8 mouse cellular contexts compared by ENCODE assay signal in genomic region chr5:106695681-106696395, GRCm38 (mm10). TPM values are rescaled to one million over a fixed set of nuclear protein-coding genes. Genes with fewer than 3 reads are reported as not detected.
DNase-seq lines count a peak whose midpoint lies in the region; ATAC-seq and TF ChIP-seq lines count a peak whose summit lies in the region.

No protein-coding gene starts in this region.

- WGBS in hindbrain, postnatal 0 days = under 1% methylated on average over 51 of the region's 63 CpGs
- 1% methylated on average over 38 of the region's 63 CpGs for WGBS in limb, embryonic 15.5 days
- under 1% methylated on average over 55 of the region's 63 CpGs for WGBS in midbrain, embryonic 15.5 days
- WGBS in stomach, embryonic 15.5 days = 1% methylated on average over 63 of the region's 63 CpGs

- H3K27ac ChIP-seq in hindbrain, postnatal 0 days = peak overlapping the region; percentile 100
- H3K27ac ChIP-seq in limb, embryonic 15.5 days = peak overlapping the region; percentile 99
- peak overlapping the region; percentile 97 for H3K27ac ChIP-seq in midbrain, embryonic 15.5 days
- H3K27ac ChIP-seq in stomach, embryonic 15.5 days = peak overlapping the region; percentile 99

- H3K27me3 ChIP-seq in hindbrain, postnatal 0 days (ENCODE audit: insufficient read depth, low read length) = no peaks in the 10 kb centered on the region
- no peaks in the 10 kb centered on the region for H3K27me3 ChIP-seq in limb, embryonic 15.5 days
- H3K27me3 ChIP-seq in midbrain, embryonic 15.5 days (replicated peaks) = no peaks in the 10 kb centered on the region
- no peaks in the 10 kb centered on the region for H3K27me3 ChIP-seq in stomach, embryonic 15.5 days (replicated peaks)

- H3K9ac ChIP-seq in hindbrain, postnatal 0 days (replicated peaks; ENCODE audit: low read length) = peak overlapping the region; percentile 98
- peak overlapping the region; percentile 98 for H3K9ac ChIP-seq in limb, embryonic 15.5 days
- peak overlapping the region; percentile 91 for H3K9ac ChIP-seq in midbrain, embryonic 15.5 days
- peak overlapping the region; percentile 93 for H3K9ac ChIP-seq in stomach, embryonic 15.5 days

- H3K36me3 ChIP-seq in hindbrain, postnatal 0 days (ENCODE audit: insufficient read depth, low read length) = no peaks in the 10 kb centered on the region
- H3K36me3 ChIP-seq in limb, embryonic 15.5 days = 0 out of 2 replicates have a peak, but pooled peaks cover 9% of the 10 kb centered on the region
- no peaks in the 10 kb centered on the region for H3K36me3 ChIP-seq in midbrain, embryonic 15.5 days (replicated peaks)
- no peaks in the 10 kb centered on the region for H3K36me3 ChIP-seq in stomach, embryonic 15.5 days

- H3K4me3 ChIP-seq in hindbrain, postnatal 0 days (ENCODE audit: low read length) = peak overlapping the region; percentile 95
- peak overlapping the region; percentile 86 for H3K4me3 ChIP-seq in limb, embryonic 15.5 days
- peak overlapping the region; percentile 61 for H3K4me3 ChIP-seq in midbrain, embryonic 15.5 days
- H3K4me3 ChIP-seq in stomach, embryonic 15.5 days (replicated peaks) = peak overlapping the region; percentile 89

- peaks cover 16% of the 10 kb centered on the region for H3K4me1 ChIP-seq in hindbrain, postnatal 0 days (ENCODE audit: insufficient read depth, low read length)
- peaks cover 9% of the 10 kb centered on the region for H3K4me1 ChIP-seq in limb, embryonic 15.5 days
- peaks cover 45% of the 10 kb centered on the region for H3K4me1 ChIP-seq in midbrain, embryonic 15.5 days
- H3K4me1 ChIP-seq in stomach, embryonic 15.5 days = peaks cover 12% of the 10 kb centered on the region

- TF ChIP-seq CTCF in hindbrain, postnatal 0 days (IDR thresholded peaks at IDR 0.05; ENCODE audit: low read depth) = no peak

- no peaks in the 10 kb centered on the region for H3K9me3 ChIP-seq in hindbrain, postnatal 0 days (ENCODE audit: low read length)
- H3K9me3 ChIP-seq in limb, embryonic 15.5 days = no peaks in the 10 kb centered on the region
- H3K9me3 ChIP-seq in midbrain, embryonic 15.5 days = no peaks in the 10 kb centered on the region
- no peaks in the 10 kb centered on the region for H3K9me3 ChIP-seq in stomach, embryonic 15.5 days

- ATAC-seq in hindbrain, postnatal 0 days = peak; percentile 90
- peak; percentile 84 for ATAC-seq in limb, embryonic 15.5 days (ENCODE audit: insufficient number of reproducible peaks, low FRiP score, low TSS enrichment, low read depth)
- peak; percentile 93 for ATAC-seq in midbrain, embryonic 15.5 days (replicated peaks)
- ATAC-seq in stomach, embryonic 15.5 days (ENCODE audit: insufficient read depth, low FRiP score, low read depth) = peak; percentile 70

- H3K4me2 ChIP-seq in hindbrain, postnatal 0 days (ENCODE audit: low read depth, low read length) = peak overlapping the region; percentile 93
- H3K4me2 ChIP-seq in limb, embryonic 15.5 days = peak overlapping the region; percentile 53
- H3K4me2 ChIP-seq in midbrain, embryonic 15.5 days = peak overlapping the region; percentile 69
- H3K4me2 ChIP-seq in stomach, embryonic 15.5 days = peak overlapping the region; percentile 73

- DNase-seq in cerebellum, adult 11-12 months = peak; percentile 68
- DNase-seq in cerebellum, adult 18-20 months = no peak
- peak; percentile 48 for DNase-seq in c-Kit-positive CD71-negative TER-119-negative erythroid progenitor cells, embryonic 14.5 days (ENCODE audit: low read depth)
- DNase-seq in gastrocnemius, adult 18-20 months (ENCODE audit: low spot score) = peak; percentile 58
- peak; percentile 89 for DNase-seq in hindbrain, postnatal 0 days (ENCODE audit: low spot score)

RNA-seq across cellular contexts. Expression of gene Zfp644, which starts 1.2 kb away (rescaled TPM):
- 10 to 100 TPM; 47.2 to 48.8 TPM for total RNA-seq in gastrocnemius, adult 18-20 months (2021)
- 67.7 and 74.4 TPM in 2 replicates for total RNA-seq in hindbrain, postnatal 0 days (2014; rRNA removed)
- 65.9 and 66.8 TPM in 2 replicates for polyA plus RNA-seq in hindbrain, postnatal 0 days (2015; fragmentation: Nextera tagmentation; extraction: Ambion mirVana)
- 50.9 and 61.4 TPM in 2 replicates for polyA plus RNA-seq in limb, embryonic 15.5 days (2015; fragmentation: Nextera tagmentation; extraction: Ambion mirVana)
- 68.1 and 69.6 TPM in 2 replicates for polyA plus RNA-seq in midbrain, embryonic 15.5 days (2015; fragmentation: Nextera tagmentation; extraction: Ambion mirVana)
- 51.9 and 54.2 TPM in 2 replicates for polyA plus RNA-seq in stomach, embryonic 15.5 days (2015; fragmentation: Nextera tagmentation; extraction: Ambion mirVana)

Comparison
In these comparisons a context has a peak if more than half of its experiments do, and no peak if none do; other contexts are left out.
1. DNase-seq: peak in cerebellum, adult 11-12 months (single experiment), c-Kit-positive CD71-negative TER-119-negative erythroid progenitor cells, embryonic 14.5 days (single experiment), gastrocnemius, adult 18-20 months (single experiment) and hindbrain, postnatal 0 days (single experiment); none in cerebellum, adult 18-20 months (0 of 2).
2. Peak in every context shown above with its lines, with median percentiles within 50 percentile points of each other: ATAC-seq, H3K27ac ChIP-seq, H3K4me2 ChIP-seq, H3K4me3 ChIP-seq and H3K9ac ChIP-seq.